Mouse (Mus musculus): ENCODE data around the gene 1700020L24Rik. TPM values are rescaled to one million over a fixed set of nuclear protein-coding genes. Genes with fewer than 3 reads are reported as not detected.

The 1700020L24Rik gene
- total RNA-seq, 2 experiments from 2014 or later = 34.9 to 113 TPM

- ATAC-seq (replicated peaks; ENCODE audit: poor library complexity, severe bottlenecking) = no peak
Measured at GRCm38 (mm10) chr11:83468765-83469164, 31.3 kb downstream of the 1700020L24Rik start.

GRCm38 (mm10) chr11:83471766-83472165 is 34.3 kb downstream of the 1700020L24Rik start:
- ATAC-seq (replicated peaks; ENCODE audit: poor library complexity, severe bottlenecking) = no peak

DNA sequence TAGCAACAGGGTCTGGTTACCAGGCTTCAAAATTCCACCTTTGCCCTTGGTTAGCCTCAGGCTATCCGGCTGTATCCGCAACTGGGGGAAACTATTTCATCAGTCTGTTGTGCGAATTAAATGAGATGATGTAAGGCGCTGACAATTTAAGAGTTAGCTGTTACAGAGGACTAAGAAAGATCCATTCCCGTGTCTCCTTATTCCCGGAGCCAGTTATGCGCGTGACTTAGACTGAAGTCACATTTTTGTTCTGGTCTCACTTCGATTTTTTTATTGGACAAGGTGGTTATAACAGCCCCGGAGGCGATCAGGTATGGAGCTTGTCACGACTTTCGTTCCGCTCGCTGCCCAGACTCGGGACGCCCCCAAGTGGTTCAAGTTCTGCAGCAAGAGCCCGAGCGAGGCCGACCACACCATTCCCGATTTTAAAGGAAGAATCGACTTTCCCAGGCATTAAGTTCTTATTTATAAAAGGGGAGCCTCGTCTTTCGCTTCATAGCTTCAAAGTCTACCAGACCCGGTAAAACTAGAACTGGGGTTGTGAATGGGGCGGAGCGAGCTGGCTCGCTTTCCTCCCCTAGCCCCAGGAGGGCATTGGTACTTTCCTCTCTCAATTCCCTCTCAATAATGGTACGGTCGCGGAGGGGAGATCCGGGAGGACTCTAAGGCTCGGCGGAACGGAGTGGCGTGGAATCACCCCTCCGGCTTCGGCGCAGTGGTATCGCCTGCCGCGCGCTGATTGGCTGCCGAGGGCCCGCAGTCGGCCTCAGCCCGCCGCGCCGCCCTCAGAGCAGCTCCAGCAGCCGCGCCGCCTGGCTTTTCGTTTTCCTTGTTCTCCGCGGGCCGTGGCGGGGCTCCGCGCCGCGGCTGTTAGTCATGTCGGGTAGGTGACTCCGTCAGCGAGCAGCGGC is 35.1 kb downstream of the 1700020L24Rik start, which contains the start of gene Taf15:
Gene Taf15 (plus strand): TSS at position 763 of the 911 bp plus-strand sequence.
- peak; percentile 98 for ATAC-seq (replicated peaks; ENCODE audit: poor library complexity, severe bottlenecking)

DNA sequence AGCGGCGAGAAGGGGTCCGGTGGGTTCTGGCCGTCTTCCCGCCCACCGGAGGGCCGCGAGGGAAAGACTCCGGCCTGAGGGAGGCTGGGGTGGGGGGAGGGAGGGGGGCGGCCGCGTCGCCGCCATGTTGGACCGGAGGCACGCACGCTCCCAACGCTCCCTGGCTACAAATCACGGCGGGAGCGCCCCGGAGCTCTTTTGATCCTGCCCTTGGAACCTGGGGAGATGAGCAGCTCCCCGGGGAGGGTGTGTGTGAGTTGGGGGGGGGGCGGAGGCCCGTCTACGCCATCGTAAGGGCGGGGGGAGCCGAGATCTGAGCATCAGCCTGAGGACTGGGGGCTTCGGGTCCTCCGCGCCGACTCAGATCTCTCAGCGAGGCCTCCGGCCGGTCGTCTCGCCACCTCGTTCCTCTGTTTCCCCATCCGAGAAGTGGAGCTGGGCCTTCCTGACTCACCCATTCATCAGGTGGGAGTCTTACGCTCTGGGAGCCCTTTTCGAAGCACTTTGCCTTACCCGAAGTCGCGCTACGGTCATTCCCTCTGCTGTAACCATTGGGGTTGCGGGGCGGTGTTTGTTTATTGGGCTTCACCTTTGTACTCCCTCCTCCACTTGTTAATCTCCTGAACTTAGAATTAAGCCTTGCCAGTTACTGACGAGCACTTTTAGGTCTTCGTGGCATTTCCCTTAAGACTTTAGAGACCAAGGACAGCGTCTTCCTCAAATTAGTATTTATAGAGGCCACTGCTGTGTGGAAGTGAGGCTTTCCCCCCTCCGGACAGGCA is 35.9 kb downstream of the 1700020L24Rik start:
- peak; percentile 22 for ATAC-seq (replicated peaks; ENCODE audit: poor library complexity, severe bottlenecking)

Other genes starting within 250 kb of the 1700020L24Rik start
- gene Slfn3, start 246.3 kb upstream of the 1700020L24Rik start, total RNA-seq (2014; fragmentation: Nextera tagmentation) = 15.8 and 16.6 TPM in 2 replicates
- 27.5 and 33.9 TPM in 2 replicates for gene Slfn3, start 246.3 kb upstream of the 1700020L24Rik start, total RNA-seq (2017)
- gene Slfn14, start 151.0 kb upstream of the 1700020L24Rik start, total RNA-seq (2014; fragmentation: Nextera tagmentation) = not detected in 2 replicates
- gene Slfn14, start 151.0 kb upstream of the 1700020L24Rik start, total RNA-seq (2017) = not detected in 2 replicates
- gene Ap2b1, start 138.7 kb upstream of the 1700020L24Rik start, total RNA-seq (2014; fragmentation: Nextera tagmentation) = 60.0 and 68.0 TPM in 2 replicates
- 46.0 and 60.0 TPM in 2 replicates for gene Ap2b1, start 138.7 kb upstream of the 1700020L24Rik start, total RNA-seq (2017)
- 5.8 and 9.0 TPM in 2 replicates for gene Pex12, start 135.1 kb upstream of the 1700020L24Rik start, total RNA-seq (2014; fragmentation: Nextera tagmentation)
- gene Pex12, start 135.1 kb upstream of the 1700020L24Rik start, total RNA-seq (2017) = 6.3 and 6.6 TPM in 2 replicates
- gene Rasl10b, start 28.5 kb upstream of the 1700020L24Rik start, total RNA-seq (2014; fragmentation: Nextera tagmentation) = not detected in 2 replicates
- 0.09 and 0.41 TPM in 2 replicates for gene Rasl10b, start 28.5 kb upstream of the 1700020L24Rik start, total RNA-seq (2017)
- 0.13 TPM in 1 of 2 replicates, not detected in the other for gene Gas2l2, start 8.2 kb upstream of the 1700020L24Rik start, total RNA-seq (2014; fragmentation: Nextera tagmentation)
- gene Gas2l2, start 8.2 kb upstream of the 1700020L24Rik start, total RNA-seq (2017) = 0.57 TPM in 1 of 2 replicates, not detected in the other
- gene Mmp28, start 25.4 kb downstream of the 1700020L24Rik start, total RNA-seq (2014; fragmentation: Nextera tagmentation) = 6.6 and 11.1 TPM in 2 replicates
- 5.4 and 5.6 TPM in 2 replicates for gene Mmp28, start 25.4 kb downstream of the 1700020L24Rik start, total RNA-seq (2017)
- 62.6 and 66.7 TPM in 2 replicates for gene Taf15, start 35.4 kb downstream of the 1700020L24Rik start, total RNA-seq (2014; fragmentation: Nextera tagmentation)
- gene Taf15, start 35.4 kb downstream of the 1700020L24Rik start, total RNA-seq (2017) = 43.8 and 44.1 TPM in 2 replicates
- gene Heatr9, start 84.5 kb downstream of the 1700020L24Rik start, total RNA-seq (2014; fragmentation: Nextera tagmentation) = not detected in 2 replicates
- gene Heatr9, start 84.5 kb downstream of the 1700020L24Rik start, total RNA-seq (2017) = not detected in 2 replicates
- gene Ccl5, start 92.8 kb downstream of the 1700020L24Rik start, total RNA-seq (2014; fragmentation: Nextera tagmentation) = not detected in 2 replicates
- 2.1 TPM in 1 of 2 replicates, not detected in the other for gene Ccl5, start 92.8 kb downstream of the 1700020L24Rik start, total RNA-seq (2017)
- 189 and 190 TPM in 2 replicates for gene Ccl9, start 141.0 kb downstream of the 1700020L24Rik start, total RNA-seq (2014; fragmentation: Nextera tagmentation)
- gene Ccl9, start 141.0 kb downstream of the 1700020L24Rik start, total RNA-seq (2017) = 110 and 159 TPM in 2 replicates
- gene Ccl6, start 155.4 kb downstream of the 1700020L24Rik start, total RNA-seq (2014; fragmentation: Nextera tagmentation) = 8.8 and 13.4 TPM in 2 replicates
- 16.9 and 19.6 TPM in 2 replicates for gene Ccl6, start 155.4 kb downstream of the 1700020L24Rik start, total RNA-seq (2017)
- gene Rpl9-ps1, start 207.9 kb downstream of the 1700020L24Rik start, total RNA-seq (2014; fragmentation: Nextera tagmentation) = not detected in 2 replicates
- gene Rpl9-ps1, start 207.9 kb downstream of the 1700020L24Rik start, total RNA-seq (2017) = not detected in 2 replicates
- 5.5 and 6.5 TPM in 2 replicates for gene Ccl3, start 211.7 kb downstream of the 1700020L24Rik start, total RNA-seq (2014; fragmentation: Nextera tagmentation)
- gene Ccl3, start 211.7 kb downstream of the 1700020L24Rik start, total RNA-seq (2017) = 78.6 and 86.4 TPM in 2 replicates
- 2.1 TPM in 1 of 2 replicates, not detected in the other for gene Ccl4, start 224.9 kb downstream of the 1700020L24Rik start, total RNA-seq (2014; fragmentation: Nextera tagmentation)
- gene Ccl4, start 224.9 kb downstream of the 1700020L24Rik start, total RNA-seq (2017) = 15.2 and 26.9 TPM in 2 replicates

All from granulocyte monocyte progenitor cell, adult 5-6 weeks (primary cell).